Mouse (Mus musculus): Measurements from ENCODE around the gene Med12l.
A peak's percentile ranks its signal among the peaks of the same experiment; 100 is the strongest.

The Med12l gene

DNA sequence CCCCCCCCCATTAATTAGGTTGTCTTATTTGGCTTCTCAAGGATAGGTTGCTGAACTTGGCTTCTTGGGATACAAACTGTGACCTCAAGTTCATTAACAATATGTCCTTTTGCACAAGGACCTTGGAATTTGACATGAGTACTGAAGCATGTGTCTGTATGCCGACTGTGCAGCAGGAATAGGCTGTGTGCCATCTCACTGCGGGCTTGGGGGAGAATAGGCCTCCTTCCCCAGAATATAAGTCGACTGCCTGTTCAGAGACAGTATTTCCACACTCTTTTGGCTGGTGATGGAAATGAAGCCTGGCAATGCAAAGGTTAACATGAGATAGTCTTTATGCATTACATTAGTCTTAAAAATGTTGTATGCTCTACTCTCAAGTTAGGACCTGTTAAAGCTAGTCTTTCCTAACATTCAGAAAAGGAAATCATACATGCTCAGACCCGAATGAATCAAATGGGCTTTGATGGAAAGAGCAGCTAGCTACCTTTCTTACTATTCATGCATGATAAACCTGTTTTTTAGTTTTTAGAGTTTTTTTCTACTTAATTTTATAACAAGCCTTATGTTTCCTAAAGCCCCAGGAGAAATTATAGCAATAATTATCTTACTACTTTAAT, 191.8 kb downstream of the Med12l start:
- DNase-seq, result no peak

- peak; percentile 39 to 73 for DNase-seq
Measured at GRCm38 (mm10) chr3:59203802-59204520, 198.3 kb downstream of the Med12l start.

GRCm38 (mm10) chr3:59204719-59205503, 199.3 kb downstream of the Med12l start:
- DNase-seq, result peak in 1 of 2 experiments; percentile 40

GRCm38 (mm10) chr3:59205941-59206340, 200.3 kb downstream of the Med12l start:
- DNase-seq, result no peak

GRCm38 (mm10) chr3:59208650-59209548, 203.3 kb downstream of the Med12l start:
- peak in 1 of 2 experiments; percentile 36 for DNase-seq

DNA sequence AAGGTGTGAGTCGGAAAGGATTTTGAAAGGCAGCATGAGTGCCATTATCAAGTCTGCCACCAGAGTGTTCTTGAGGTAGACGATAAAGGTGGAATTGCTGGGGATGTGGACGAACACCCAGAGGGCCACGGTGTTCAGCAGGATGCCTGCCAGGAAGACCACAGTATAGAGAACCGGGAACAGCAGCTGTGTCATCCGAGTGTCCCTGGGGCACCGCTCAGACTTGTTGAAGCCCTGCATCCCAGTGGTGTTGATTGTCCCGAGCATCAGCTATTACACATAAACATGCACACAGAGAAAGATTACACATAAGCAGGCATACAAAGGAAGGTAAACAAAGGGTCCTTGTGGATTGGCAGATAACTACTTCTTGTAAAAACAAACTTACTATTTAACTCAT, 204.5 kb downstream of the Med12l start:
- no peak for DNase-seq

DNA sequence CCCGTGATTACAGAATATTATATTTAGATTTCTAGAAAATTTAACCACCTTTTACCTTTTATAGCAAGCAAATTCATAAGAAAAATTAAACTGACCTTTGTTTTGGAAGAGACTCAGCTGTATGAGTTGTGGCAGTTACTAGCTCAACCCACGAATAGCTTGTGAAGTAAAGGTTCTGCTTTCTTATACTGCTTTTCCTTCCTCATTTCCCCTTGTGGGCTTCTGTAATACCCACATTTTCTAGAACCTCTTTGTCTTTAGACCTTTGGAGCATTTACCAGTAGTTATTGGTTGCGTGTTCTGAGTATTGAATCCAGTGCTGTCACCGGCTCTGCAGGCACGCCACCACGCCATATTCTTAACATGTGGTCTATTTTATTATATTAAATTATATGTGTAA, 205.1 kb downstream of the Med12l start, which contains the start of gene P2ry13:
Gene P2ry13, minus strand, starts transcription at position 156 of the 400 bp plus-strand sequence.
- no peak for DNase-seq

DNA sequence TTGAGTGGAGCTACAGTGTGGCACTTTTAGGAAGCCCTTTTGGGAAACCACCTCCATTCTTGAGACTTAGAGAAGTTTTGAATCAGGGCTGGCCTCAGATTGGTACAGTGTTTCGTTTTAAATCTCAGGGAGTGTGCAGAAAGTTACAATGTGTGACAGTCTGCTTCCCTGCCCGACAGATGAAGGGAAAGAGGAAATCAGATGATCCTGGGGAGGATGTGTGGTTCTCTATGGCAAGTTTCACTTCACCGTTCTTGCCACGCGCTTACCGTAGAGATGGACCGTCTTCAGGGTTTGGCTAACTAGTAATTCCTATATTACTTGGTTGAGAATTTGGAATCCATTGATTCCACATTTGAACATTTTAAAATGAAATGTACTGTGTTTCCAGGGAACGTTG, 206.2 kb downstream of the Med12l start:
- no peak for DNase-seq

GRCm38 (mm10) chr3:59212404-59212803, 206.8 kb downstream of the Med12l start:
- no peak for DNase-seq

DNA sequence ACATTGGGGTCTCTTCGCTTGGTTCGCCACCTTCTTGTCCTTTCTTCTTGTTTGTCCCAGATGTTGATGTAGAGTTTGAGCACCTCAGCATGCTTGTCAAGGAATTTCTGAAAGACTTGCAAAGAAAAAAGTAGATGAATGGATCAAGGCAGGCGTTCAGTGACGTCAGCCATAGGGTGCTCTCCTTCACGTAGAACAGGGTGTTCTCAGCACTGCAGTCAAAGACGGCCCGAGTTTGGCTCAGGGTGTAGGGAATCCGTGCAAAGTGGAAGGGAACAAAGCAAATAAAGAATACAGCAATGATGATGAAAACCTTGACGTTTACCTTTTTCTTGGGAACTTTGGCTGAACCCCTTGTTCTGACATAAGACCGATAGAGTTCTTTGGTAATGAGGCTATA, 211.6 kb downstream of the Med12l start:
- no peak for DNase-seq

GRCm38 (mm10) chr3:59219326-59219725, 213.7 kb downstream of the Med12l start:
- no peak for DNase-seq

GRCm38 (mm10) chr3:59222303-59222702, 216.7 kb downstream of the Med12l start:
- DNase-seq, result no peak

DNA sequence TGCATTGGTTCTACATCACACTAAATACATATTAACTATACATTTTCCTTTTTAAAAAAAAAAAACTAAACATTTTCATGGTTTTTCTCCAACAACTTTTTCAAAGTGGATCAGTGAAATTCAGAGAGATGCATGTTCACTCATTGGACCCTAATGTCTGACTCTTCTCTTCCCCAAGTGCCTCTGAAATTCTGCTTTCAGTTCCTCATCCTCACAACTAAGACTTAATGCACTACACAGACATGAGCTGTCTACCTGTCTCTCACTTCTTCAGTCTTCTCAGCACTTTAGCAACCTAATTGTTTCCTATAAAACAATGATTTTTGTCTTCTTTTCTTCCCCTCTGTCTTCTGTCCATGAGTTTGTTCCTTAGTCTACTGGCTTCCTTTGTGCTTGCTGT, 219.8 kb downstream of the Med12l start:
- DNase-seq, result no peak

DNA sequence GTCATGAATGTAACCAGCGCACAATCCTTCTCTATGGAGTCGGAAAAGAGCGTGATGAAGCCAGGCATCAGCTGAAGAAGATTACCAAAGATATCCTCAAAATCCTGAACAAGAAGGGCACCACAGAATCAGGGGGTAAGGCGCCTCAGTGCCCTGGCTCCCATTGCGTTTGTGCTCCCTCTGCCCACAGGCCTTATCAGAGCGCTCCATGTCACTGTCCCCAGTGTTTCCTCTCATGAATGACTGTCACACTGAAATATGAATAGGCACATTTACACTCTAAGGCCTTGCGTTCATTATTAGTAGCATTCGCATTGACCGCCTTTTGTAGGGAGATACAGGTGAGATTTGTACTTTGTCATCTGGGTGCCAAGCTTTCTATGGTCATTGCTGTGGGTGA, 222.1 kb downstream of the Med12l start:
- no peak for DNase-seq

- peak; percentile 38 to 44 for DNase-seq
Measured at GRCm38 (mm10) chr3:59228730-59229551, 223.3 kb downstream of the Med12l start.

DNA sequence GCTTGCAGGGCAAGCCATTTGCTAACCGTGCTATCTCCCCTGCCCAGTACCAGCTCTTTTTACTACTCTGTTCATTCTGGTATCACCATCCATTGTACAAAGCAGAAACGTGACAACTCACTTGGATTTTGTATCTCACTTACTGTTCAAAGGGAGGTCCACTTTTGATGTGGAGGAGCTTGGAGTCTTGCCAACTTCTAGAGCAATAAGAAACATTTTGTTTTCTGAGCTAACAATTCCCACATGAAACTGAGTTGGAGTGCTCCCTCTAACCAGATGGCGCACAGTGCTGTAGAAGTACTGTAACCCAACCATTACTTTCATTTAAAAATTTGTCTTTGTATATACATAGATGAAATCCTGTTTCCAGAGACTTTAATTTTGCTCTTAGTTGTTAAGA, 225.3 kb downstream of the Med12l start:
- no peak for DNase-seq

DNA sequence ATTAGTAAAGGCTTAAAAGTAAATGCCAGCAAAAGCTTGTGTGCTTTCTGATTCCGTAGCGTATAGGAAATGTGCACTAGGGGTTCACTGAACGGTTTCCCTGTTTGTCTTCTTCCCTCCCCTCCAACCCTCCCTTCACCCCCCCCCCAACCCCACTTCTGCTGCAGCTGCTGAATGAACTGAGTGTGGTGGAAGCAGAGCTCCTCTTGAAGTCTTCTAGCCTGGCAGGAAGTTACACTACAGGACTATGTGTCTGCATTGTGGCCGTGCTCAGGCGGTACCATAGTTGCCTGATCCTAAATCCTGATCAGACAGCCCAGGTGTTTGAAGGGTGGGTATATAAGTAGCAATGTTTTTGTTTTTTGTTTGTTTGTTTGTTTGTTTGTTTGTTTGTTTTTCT, 229.3 kb downstream of the Med12l start:
- DNase-seq, result no peak

DNA sequence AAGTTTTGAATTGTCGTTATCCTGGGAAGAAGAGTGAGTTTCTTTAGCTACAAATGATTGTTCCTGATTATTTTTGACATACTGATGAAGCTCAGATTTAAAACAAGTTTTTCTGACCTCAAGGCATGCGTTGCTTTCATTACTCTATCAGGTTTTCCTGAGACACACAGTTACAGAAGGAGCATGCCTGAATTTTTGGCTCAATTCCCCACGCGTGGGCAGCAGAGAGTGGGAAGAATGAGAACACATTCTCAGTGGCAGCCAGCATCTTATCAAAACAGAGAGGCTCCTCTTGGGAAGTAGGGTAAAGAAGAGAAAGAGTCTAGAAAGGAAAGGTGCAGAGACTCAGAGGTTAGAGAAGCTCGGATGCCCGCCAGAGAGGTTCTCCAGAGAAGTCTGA, 237.8 kb downstream of the Med12l start:
- DNase-seq, result peak in 1 of 2 experiments; percentile 16

DNA sequence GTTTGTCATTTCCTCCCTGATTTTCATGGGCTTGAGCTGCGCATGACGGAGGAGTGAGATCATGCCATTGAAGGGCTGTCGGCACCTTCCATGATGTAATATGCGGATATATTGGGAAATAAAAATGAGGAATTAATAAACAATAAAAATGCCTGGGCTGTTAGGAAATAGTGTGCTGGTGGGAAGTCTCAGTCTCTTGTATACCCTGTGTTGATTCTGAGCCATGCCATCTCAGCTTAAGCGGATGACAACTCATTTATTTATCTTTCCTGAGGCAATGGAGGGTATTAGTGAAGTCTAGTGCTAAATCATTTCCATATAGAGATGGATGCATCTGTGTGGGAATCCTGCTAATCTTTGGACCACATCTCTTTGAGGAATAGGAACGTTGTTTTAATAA, 242.4 kb downstream of the Med12l start:
- DNase-seq, result no peak

DNA sequence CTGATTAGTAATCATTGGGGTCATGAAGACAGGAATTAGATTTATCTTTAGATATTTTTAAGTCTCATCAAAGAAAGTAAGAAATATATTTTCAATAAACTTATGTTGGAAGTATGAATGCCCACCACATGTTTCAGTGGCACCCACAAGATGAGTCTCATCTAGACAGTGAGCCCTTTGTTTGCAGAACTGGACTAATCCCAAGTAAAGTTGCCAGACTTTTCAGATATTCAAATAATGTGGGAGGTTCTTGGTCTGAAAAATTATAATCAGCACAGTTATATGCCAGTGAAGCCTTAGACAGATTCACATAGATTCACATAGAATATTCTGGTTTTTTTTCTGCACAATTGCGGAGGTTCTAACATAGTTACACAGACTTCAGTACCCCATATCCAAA, 244.8 kb downstream of the Med12l start:
- DNase-seq, result no peak

- no peak for DNase-seq
Measured at GRCm38 (mm10) chr3:59257740-59258664, 252.4 kb downstream of the Med12l start.

Measured in lung, adult 18-20 months (tissue).